Mouse (Mus musculus) embryonic facial prominence, embryonic 11.5 days (tissue): Measurements from ENCODE around the gene Ptpn12. TPM values are rescaled to one million over a fixed set of nuclear protein-coding genes. Genes with fewer than 3 reads are reported as not detected.
A peak's percentile ranks its signal among the peaks of the same experiment; 100 is the strongest.

Experiments used
- ATAC-seq: fragments of 200-750 bp; cut with Nextera tagmentation; replicated peaks from 2 replicates; pipeline ENCODE4 v1.8.0; 2017; ENCODE audit warnings: low read depth; ENCODE audit not compliant: insufficient number of reproducible peaks, low FRiP score, low TSS enrichment
- DNase-seq: peaks from one replicate; pipeline ENCODE4 v3.0.0-alpha.2; 2015; ENCODE audit warnings: low spot score
- H3K27ac ChIP-seq: fragments of 300-500 bp; sonication (generic); replicated peaks from 2 replicates; pipeline ENCODE4 v1.5.1; 2014; ENCODE audit warnings: mild to moderate bottlenecking, low read depth, low read length, control low read depth
- H3K27me3 ChIP-seq: fragments of 300-500 bp; sonication (generic); 2 replicates; pipeline ENCODE4 v1.6.1; 2014; ENCODE audit warnings: mild to moderate bottlenecking, low read length, moderate library complexity, mixed read lengths; ENCODE audit not compliant: control insufficient read depth, insufficient read depth
- H3K36me3 ChIP-seq: fragments of 300-500 bp; sonication (generic); replicated peaks from 2 replicates; pipeline ENCODE4 v1.6.1; 2014; ENCODE audit warnings: low read depth, mild to moderate bottlenecking, low read length, moderate library complexity, mixed read lengths; ENCODE audit not compliant: control insufficient read depth, insufficient read depth
- H3K4me1 ChIP-seq: fragments of 300-500 bp; sonication (generic); 2 replicates; pipeline ENCODE4 v1.6.1; 2014; ENCODE audit warnings: low read length, mixed read lengths; ENCODE audit not compliant: control insufficient read depth, insufficient read depth
- H3K4me2 ChIP-seq: fragments of 300-500 bp; sonication (generic); 2 replicates; pipeline ENCODE4 v1.6.1; 2014; ENCODE audit warnings: low read depth, mild to moderate bottlenecking, control low read depth, low read length, moderate library complexity
- H3K4me3 ChIP-seq: fragments of 300-500 bp; sonication (generic); 2 replicates; pipeline ENCODE4 v1.5.1; 2014; ENCODE audit warnings: low read depth, low read length, control low read depth
- H3K9ac ChIP-seq: fragments of 300-500 bp; sonication (generic); replicated peaks from 2 replicates; pipeline ENCODE4 v1.6.1; 2014; ENCODE audit warnings: mild to moderate bottlenecking, control low read depth, low read length
- H3K9me3 ChIP-seq: fragments of 300-500 bp; sonication (generic); replicated peaks from 2 replicates; pipeline ENCODE4 v1.6.1; 2016; ENCODE audit warnings: mild to moderate bottlenecking, low read length, inconsistent platforms, mixed read lengths; ENCODE audit not compliant: control insufficient read depth
- WGBS: fragments of 180-500 bp; shearing (Covaris S2); extraction: QIAGEN DNeasy Blood & Tissue Kit; methylation state at CpG from one replicate; pipeline ENCODE4 v1.1.7; 2014; 5-methylcytosine and 5-hydroxymethylcytosine counted together
- polyA plus RNA-seq: library from polyadenylated mRNA; unstranded; fragments of >200 nt; fragmentation: Nextera tagmentation; extraction: Ambion mirVana; gene quantifications from 2 replicates; pipeline ENCODE4 v1.2.1, GENCODE M21; 2014

Ptpn12 gene
- polyA plus RNA-seq, 1 experiment from 2014 or later = 25.9 TPM

GRCm38 (mm10) chr5:20973069-20973468 is 82.6 kb downstream of the Ptpn12 start:
- Histone ChIP-seq H3K27me3 (no peaks in the 10 kb centered on the region), H3K9ac (no peak overlapping the region), H3K9me3 (no peaks in the 10 kb centered on the region), H3K27ac (no peak overlapping the region), H3K36me3 (no peaks in the 10 kb centered on the region), H3K4me1 (no peaks in the 10 kb centered on the region), H3K4me2 (no peak overlapping the region), H3K4me3 (no peak overlapping the region)
- no peak for DNase-seq
- WGBS = 66% methylated on average over 5 of the region's 5 CpGs
- no peak for ATAC-seq

- 61% methylated on average over 9 of the region's 9 CpGs for WGBS
- Histone ChIP-seq H3K27ac (no peak overlapping the region), H3K36me3 (no peaks in the 10 kb centered on the region), H3K9ac (no peak overlapping the region), H3K9me3 (no peaks in the 10 kb centered on the region), H3K4me1 (no peaks in the 10 kb centered on the region), H3K4me3 (no peak overlapping the region), H3K27me3 (no peaks in the 10 kb centered on the region), H3K4me2 (no peak overlapping the region)
- DNase-seq (peak; percentile 53), ATAC-seq (no peak; the same call in 1 of the 2 replicates)
These were observed 86.7 kb downstream of the Ptpn12 start for GRCm38 (mm10) chr5:20968963-20969362.

- no peak for DNase-seq
- no peak overlapping the region for H3K27ac ChIP-seq
- no peak for ATAC-seq
- H3K36me3 ChIP-seq = no peaks in the 10 kb centered on the region
- no peaks in the 10 kb centered on the region for H3K4me1 ChIP-seq
- H3K4me3 ChIP-seq = no peak overlapping the region
- H3K27me3 ChIP-seq = no peaks in the 10 kb centered on the region
- 64% methylated on average over 9 of the region's 9 CpGs for WGBS
- no peaks in the 10 kb centered on the region for H3K9me3 ChIP-seq
- no peak overlapping the region for H3K4me2 ChIP-seq
- H3K9ac ChIP-seq = no peak overlapping the region
These were observed 87.2 kb downstream of the Ptpn12 start for GRCm38 (mm10) chr5:20968493-20968892.

GRCm38 (mm10) chr5:20967942-20968341 is 87.8 kb downstream of the Ptpn12 start:
- no peak overlapping the region for H3K9ac ChIP-seq
- no peaks in the 10 kb centered on the region for H3K4me1 ChIP-seq
- H3K27me3 ChIP-seq = no peaks in the 10 kb centered on the region
- DNase-seq (no peak), ATAC-seq (0 out of 2 replicates have a peak, but pooled peaks have one; percentile 31)
- no peaks in the 10 kb centered on the region for H3K36me3 ChIP-seq
- H3K27ac ChIP-seq = no peak overlapping the region
- no peak overlapping the region for H3K4me3 ChIP-seq
- WGBS = 53% methylated on average over 4 of the region's 4 CpGs
- H3K4me2 ChIP-seq = no peak overlapping the region
- H3K9me3 ChIP-seq = no peaks in the 10 kb centered on the region

- Histone ChIP-seq H3K9ac (no peak overlapping the region), H3K27me3 (no peaks in the 10 kb centered on the region), H3K27ac (no peak overlapping the region), H3K4me1 (no peaks in the 10 kb centered on the region), H3K4me2 (no peak overlapping the region), H3K36me3 (no peaks in the 10 kb centered on the region), H3K4me3 (no peak overlapping the region), H3K9me3 (no peaks in the 10 kb centered on the region)
- 80% methylated on average over 5 of the region's 6 CpGs for WGBS
- DNase-seq = no peak
- ATAC-seq = no peak
These were observed 91.3 kb downstream of the Ptpn12 start for GRCm38 (mm10) chr5:20964446-20964845.

GRCm38 (mm10) chr5:20963295-20963694 is 92.4 kb downstream of the Ptpn12 start:
- H3K4me1 ChIP-seq = no peaks in the 10 kb centered on the region
- H3K27ac ChIP-seq = no peak overlapping the region
- no peak overlapping the region for H3K4me3 ChIP-seq
- H3K36me3 ChIP-seq = no peaks in the 10 kb centered on the region
- 91% methylated on average over 9 of the region's 9 CpGs for WGBS
- H3K9me3 ChIP-seq = no peaks in the 10 kb centered on the region
- no peak overlapping the region for H3K9ac ChIP-seq
- H3K27me3 ChIP-seq = no peaks in the 10 kb centered on the region
- DNase-seq (no peak), ATAC-seq (no peak)
- no peak overlapping the region for H3K4me2 ChIP-seq

GRCm38 (mm10) chr5:20960927-20961326 is 94.8 kb downstream of the Ptpn12 start:
- Histone ChIP-seq H3K27ac (no peak overlapping the region), H3K4me2 (no peak overlapping the region), H3K27me3 (no peaks in the 10 kb centered on the region), H3K9ac (no peak overlapping the region), H3K9me3 (no peaks in the 10 kb centered on the region; the same call in 1 of the 2 replicates), H3K36me3 (no peaks in the 10 kb centered on the region), H3K4me1 (no peaks in the 10 kb centered on the region), H3K4me3 (no peak overlapping the region)
- ATAC-seq (no peak), DNase-seq (no peak)
- WGBS = 87% methylated on average over 2 of the region's 2 CpGs

- DNase-seq (no peak), ATAC-seq (no peak)
- H3K4me1 ChIP-seq = no peaks in the 10 kb centered on the region
- WGBS = 97% methylated on average over 3 of the region's 3 CpGs
- no peaks in the 10 kb centered on the region for H3K27me3 ChIP-seq
- no peaks in the 10 kb centered on the region for H3K36me3 ChIP-seq
- no peak within 1 kb of the TSS for H3K4me2 ChIP-seq
- no peak within 1 kb of the TSS for H3K9ac ChIP-seq
- H3K4me3 ChIP-seq = no peak within 1 kb of the TSS
- H3K9me3 ChIP-seq = no peaks in the 10 kb centered on the region; the same call in 1 of the 2 replicates
- H3K27ac ChIP-seq = no peak within 1 kb of the TSS
These were observed 99.4 kb downstream of the Ptpn12 start, which contains the start of gene Rsbn1l for GRCm38 (mm10) chr5:20956298-20956697. Gene Rsbn1l (minus strand): TSS chr5:20956398.
